Mouse (Mus musculus) neural tube, embryonic 14.5 days (tissue): ENCODE data around the gene Diras1. TPM values are rescaled to one million over a fixed set of nuclear protein-coding genes. Genes with fewer than 3 reads are reported as not detected.
"Not testable (repeated sequence)": the region's sequence is repeated elsewhere in the genome, so short reads cannot be mapped to it uniquely, and the experiment has no call there.

Experiments
- ATAC-seq: fragments of 200-750 bp; cut with Nextera tagmentation; 2 replicates; pipeline ENCODE4 v1.8.0; 2017; ENCODE audit warnings: low read depth, mild to moderate bottlenecking, moderate TSS enrichment, moderate library complexity
- H3K27ac ChIP-seq: fragments of 300-500 bp; sonication (generic); 2 replicates; pipeline ENCODE4 v1.5.1; 2014; ENCODE audit warnings: low read depth, mild to moderate bottlenecking, control low read depth, low read length, moderate library complexity, mixed read lengths
- H3K27me3 ChIP-seq: fragments of 300-500 bp; sonication (generic); 2 replicates; pipeline ENCODE4 v1.6.1; 2014; ENCODE audit warnings: low read length; ENCODE audit not compliant: control insufficient read depth, insufficient read depth
- H3K36me3 ChIP-seq: fragments of 300-500 bp; sonication (generic); 2 replicates; pipeline ENCODE4 v1.6.1; 2014; ENCODE audit warnings: low read length, mixed read lengths; ENCODE audit not compliant: control insufficient read depth, insufficient read depth
- H3K4me1 ChIP-seq: fragments of 300-500 bp; sonication (generic); 2 replicates; pipeline ENCODE4 v1.6.1; 2014; ENCODE audit warnings: low read length; ENCODE audit not compliant: control insufficient read depth, insufficient read depth
- H3K4me2 ChIP-seq: fragments of 300-500 bp; sonication (generic); 2 replicates; pipeline ENCODE4 v1.6.1; 2014; ENCODE audit warnings: mild to moderate bottlenecking, low read depth, low read length, control low read depth
- H3K4me3 ChIP-seq: fragments of 300-500 bp; sonication (generic); 2 replicates; pipeline ENCODE4 v1.5.1; 2014; ENCODE audit warnings: low read depth, low read length, control low read depth, mixed read lengths
- H3K9ac ChIP-seq: fragments of 300-500 bp; sonication (generic); replicated peaks from 2 replicates; pipeline ENCODE4 v1.6.1; 2014; ENCODE audit warnings: low read depth, mild to moderate bottlenecking, control low read depth, low read length, mixed read lengths
- H3K9me3 ChIP-seq: fragments of 300-500 bp; sonication (generic); 2 replicates; pipeline ENCODE4 v1.6.1; 2016; ENCODE audit warnings: low read length; ENCODE audit not compliant: control insufficient read depth
- WGBS: fragments of 180-500 bp; shearing (Covaris S2); extraction: QIAGEN DNeasy Blood & Tissue Kit; methylation state at CpG from one replicate; pipeline ENCODE4 v1.1.7; 2014; 5-methylcytosine and 5-hydroxymethylcytosine counted together
- polyA plus RNA-seq: library from polyadenylated mRNA; unstranded; fragments of >200 nt; fragmentation: Nextera tagmentation; extraction: Ambion mirVana; gene quantifications from 2 replicates; pipeline ENCODE4 v1.2.1, GENCODE M21; 2014

Diras1 gene
- polyA plus RNA-seq, 1 experiment from 2014 or later: 28.8 TPM

GRCm38 (mm10) chr10:81058896-81059295 is 33.4 kb upstream of the Diras1 start:
- Histone ChIP-seq H3K4me3 (peak overlapping the region; percentile 72), H3K27ac (no peak overlapping the region)
- no peak for ATAC-seq

GRCm38 (mm10) chr10:81057406-81058130 is 32.1 kb upstream of the Diras1 start:
- no peak overlapping the region for H3K4me2 ChIP-seq
- no peaks in the 10 kb centered on the region for H3K9me3 ChIP-seq
- H3K27ac ChIP-seq: no peak overlapping the region
- 93% methylated on average over 23 of the region's 23 CpGs for WGBS
- ATAC-seq: no peak
- H3K4me1 ChIP-seq: peaks cover 18% of the 10 kb centered on the region
- no peaks in the 10 kb centered on the region for H3K36me3 ChIP-seq
- H3K4me3 ChIP-seq: no peak overlapping the region
- H3K27me3 ChIP-seq: no peaks in the 10 kb centered on the region
- no peak overlapping the region for H3K9ac ChIP-seq

More at GRCm38 (mm10) chr10:81058896-81059295, 33.4 kb upstream of the Diras1 start:
- Histone ChIP-seq H3K9me3 (no peaks in the 10 kb centered on the region), H3K9ac (0 out of 2 replicates have a peak overlapping the region, but pooled peaks have one; percentile 73), H3K36me3 (no peaks in the 10 kb centered on the region), H3K4me1 (peaks cover 18% of the 10 kb centered on the region), H3K4me2 (peak overlapping the region; percentile 96), H3K27me3 (no peaks in the 10 kb centered on the region)
- WGBS: 93% methylated on average over 6 of the region's 6 CpGs

GRCm38 (mm10) chr10:81055802-81056340 is 30.4 kb upstream of the Diras1 start:
- H3K36me3 ChIP-seq: peaks cover 14% of the 10 kb centered on the region
- not testable (repeated sequence) for H3K27me3 ChIP-seq, H3K9ac ChIP-seq, H3K4me2 ChIP-seq, ATAC-seq, H3K9me3 ChIP-seq, H3K27ac ChIP-seq, H3K4me3 ChIP-seq
- H3K4me1 ChIP-seq: peaks cover 18% of the 10 kb centered on the region
- WGBS: 89% methylated on average over 10 of the region's 11 CpGs

- Histone ChIP-seq H3K4me3 (no peak overlapping the region), H3K9ac (0 out of 2 replicates have a peak overlapping the region, but pooled peaks have one; percentile 11), H3K36me3 (peaks cover 21% of the 10 kb centered on the region), H3K27me3 (no peaks in the 10 kb centered on the region), H3K9me3 (no peaks in the 10 kb centered on the region), H3K4me1 (peaks cover 18% of the 10 kb centered on the region), H3K27ac (no peak overlapping the region), H3K4me2 (no peak overlapping the region)
- WGBS: 85% methylated on average over 6 of the region's 6 CpGs
- ATAC-seq: no peak
Measured at GRCm38 (mm10) chr10:81055169-81055568, 29.7 kb upstream of the Diras1 start.

- no peak overlapping the region for H3K4me2 ChIP-seq
- H3K27ac ChIP-seq: no peak overlapping the region
- no peak for ATAC-seq
- no peak overlapping the region for H3K4me3 ChIP-seq
- 0 out of 2 replicates have a peak, but pooled peaks cover 2% of the 10 kb centered on the region for H3K4me1 ChIP-seq
- no peak overlapping the region for H3K9ac ChIP-seq
- H3K36me3 ChIP-seq: peaks cover 44% of the 10 kb centered on the region
- WGBS: 93% methylated on average over 5 of the region's 5 CpGs
- no peaks in the 10 kb centered on the region for H3K27me3 ChIP-seq
- H3K9me3 ChIP-seq: no peaks in the 10 kb centered on the region
Measured at GRCm38 (mm10) chr10:81052577-81052976, 27.1 kb upstream of the Diras1 start.

GRCm38 (mm10) chr10:81051133-81051532 is 25.7 kb upstream of the Diras1 start:
- Histone ChIP-seq H3K9me3 (no peaks in the 10 kb centered on the region), H3K36me3 (peaks cover 58% of the 10 kb centered on the region), H3K4me2 (no peak overlapping the region), H3K9ac (no peak overlapping the region), H3K27ac (no peak overlapping the region), H3K27me3 (no peaks in the 10 kb centered on the region), H3K4me1 (no peaks in the 10 kb centered on the region), H3K4me3 (no peak overlapping the region)
- 98% methylated on average over 6 of the region's 6 CpGs for WGBS
- no peak for ATAC-seq

GRCm38 (mm10) chr10:81050645-81051044 is 25.2 kb upstream of the Diras1 start:
- ATAC-seq: no peak
- WGBS: 96% methylated on average over 4 of the region's 4 CpGs
- H3K4me3 ChIP-seq: no peak overlapping the region

GRCm38 (mm10) chr10:81045246-81045645 is 19.8 kb upstream of the Diras1 start:
- peaks cover 55% of the 10 kb centered on the region for H3K36me3 ChIP-seq
- H3K9ac ChIP-seq, H3K4me3 ChIP-seq, H3K4me2 ChIP-seq, ATAC-seq, H3K27me3 ChIP-seq, H3K9me3 ChIP-seq, H3K27ac ChIP-seq, H3K4me1 ChIP-seq: not testable (repeated sequence)
- WGBS: 93% methylated on average over 13 of the region's 14 CpGs

More at GRCm38 (mm10) chr10:81050645-81051044, 25.2 kb upstream of the Diras1 start:
- Histone ChIP-seq H3K36me3 (peaks cover 60% of the 10 kb centered on the region), H3K27ac (no peak overlapping the region), H3K27me3 (no peaks in the 10 kb centered on the region), H3K4me2 (no peak overlapping the region), H3K4me1 (no peaks in the 10 kb centered on the region), H3K9me3 (no peaks in the 10 kb centered on the region), H3K9ac (no peak overlapping the region)

- H3K27me3 ChIP-seq: no peaks in the 10 kb centered on the region
- no peaks in the 10 kb centered on the region for H3K9me3 ChIP-seq
- 31% methylated on average over 13 of the region's 13 CpGs for WGBS
- H3K9ac ChIP-seq: no peak overlapping the region
- ATAC-seq: no peak
- no peak overlapping the region for H3K4me2 ChIP-seq
- H3K4me1 ChIP-seq: 0 out of 2 replicates have a peak, but pooled peaks cover 3% of the 10 kb centered on the region
- H3K27ac ChIP-seq: no peak overlapping the region
- peaks cover 21% of the 10 kb centered on the region for H3K36me3 ChIP-seq
- H3K4me3 ChIP-seq: no peak overlapping the region
Measured at GRCm38 (mm10) chr10:81041458-81042175, 16.2 kb upstream of the Diras1 start.
